Mouse (Mus musculus) fat pad, adult 2 months (tissue): ENCODE data around the gene Olfr221.

Experiments used
- DNase-seq: peaks from one replicate; pipeline ENCODE4 v3.0.0-alpha.2; 2011; ENCODE audit warnings: low read depth, low spot score; ENCODE audit errors: extremely low read depth

The Olfr221 gene

GRCm38 (mm10) chr14:52006241-52006640 lies 36.0 kb downstream of the Olfr221 start:
- DNase-seq = no peak

GRCm38 (mm10) chr14:52005616-52006015 lies 36.6 kb downstream of the Olfr221 start:
- no peak for DNase-seq

- DNase-seq = no peak
These were observed 37.1 kb downstream of the Olfr221 start for GRCm38 (mm10) chr14:52005141-52005540.

- DNase-seq = no peak
These were observed 38.2 kb downstream of the Olfr221 start for GRCm38 (mm10) chr14:52003981-52004495.

GRCm38 (mm10) chr14:51997483-51997882 lies 44.8 kb downstream of the Olfr221 start:
- DNase-seq = no peak

- DNase-seq = no peak
These were observed 45.4 kb downstream of the Olfr221 start for GRCm38 (mm10) chr14:51996866-51997265.

GRCm38 (mm10) chr14:51996231-51996841 lies 45.9 kb downstream of the Olfr221 start:
- no peak for DNase-seq

GRCm38 (mm10) chr14:51995219-51995871 lies 46.9 kb downstream of the Olfr221 start:
- no peak for DNase-seq

GRCm38 (mm10) chr14:51994453-51994852 lies 47.8 kb downstream of the Olfr221 start:
- no peak for DNase-seq

- no peak for DNase-seq
These were observed 52.7 kb downstream of the Olfr221 start for GRCm38 (mm10) chr14:51989461-51989970.

GRCm38 (mm10) chr14:51988731-51989130 lies 53.5 kb downstream of the Olfr221 start:
- no peak for DNase-seq

GRCm38 (mm10) chr14:51987177-51987576 lies 55.1 kb downstream of the Olfr221 start:
- no peak for DNase-seq

GRCm38 (mm10) chr14:51986153-51986505 lies 56.1 kb downstream of the Olfr221 start:
- DNase-seq = no peak

GRCm38 (mm10) chr14:51985301-51986152 lies 56.7 kb downstream of the Olfr221 start:
- no peak for DNase-seq

GRCm38 (mm10) chr14:51984247-51985231 lies 57.7 kb downstream of the Olfr221 start, which contains the start of gene Arhgef40:
Gene Arhgef40 (plus strand): TSS chr14:51984719.
- no peak for DNase-seq
